Mouse (Mus musculus): ENCODE results near the gene Slc43a1.

Gene Slc43a1

GRCm38 (mm10) chr2:84868521-84868943 is 29.9 kb downstream of the Slc43a1 start:
- peak; percentile 79 for DNase-seq (ENCODE audit: low read depth)

DNA sequence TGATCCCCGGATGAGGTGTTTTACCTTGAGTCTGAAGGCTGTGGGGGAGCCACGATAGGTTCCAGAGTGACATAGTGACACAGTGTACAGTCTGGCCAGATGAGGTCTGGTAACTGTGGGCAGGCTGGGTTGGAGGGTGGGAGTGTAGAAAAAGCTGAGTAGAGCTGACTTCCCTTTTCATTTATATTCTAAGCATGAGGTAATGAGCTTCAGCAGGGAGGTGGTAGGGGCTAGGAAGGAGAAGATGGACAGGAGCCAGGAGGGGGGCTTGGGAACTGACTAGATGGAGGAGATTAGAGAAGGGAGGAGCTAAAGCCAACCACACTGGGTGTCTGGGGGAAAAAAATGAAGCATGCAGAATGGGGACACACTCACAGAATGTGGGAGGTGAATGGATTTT is 30.3 kb downstream of the Slc43a1 start:
- no peak for DNase-seq (ENCODE audit: low read depth)

- no peak for DNase-seq (ENCODE audit: low read depth)
Measured at GRCm38 (mm10) chr2:84870623-84871160, 32.0 kb downstream of the Slc43a1 start.

DNA sequence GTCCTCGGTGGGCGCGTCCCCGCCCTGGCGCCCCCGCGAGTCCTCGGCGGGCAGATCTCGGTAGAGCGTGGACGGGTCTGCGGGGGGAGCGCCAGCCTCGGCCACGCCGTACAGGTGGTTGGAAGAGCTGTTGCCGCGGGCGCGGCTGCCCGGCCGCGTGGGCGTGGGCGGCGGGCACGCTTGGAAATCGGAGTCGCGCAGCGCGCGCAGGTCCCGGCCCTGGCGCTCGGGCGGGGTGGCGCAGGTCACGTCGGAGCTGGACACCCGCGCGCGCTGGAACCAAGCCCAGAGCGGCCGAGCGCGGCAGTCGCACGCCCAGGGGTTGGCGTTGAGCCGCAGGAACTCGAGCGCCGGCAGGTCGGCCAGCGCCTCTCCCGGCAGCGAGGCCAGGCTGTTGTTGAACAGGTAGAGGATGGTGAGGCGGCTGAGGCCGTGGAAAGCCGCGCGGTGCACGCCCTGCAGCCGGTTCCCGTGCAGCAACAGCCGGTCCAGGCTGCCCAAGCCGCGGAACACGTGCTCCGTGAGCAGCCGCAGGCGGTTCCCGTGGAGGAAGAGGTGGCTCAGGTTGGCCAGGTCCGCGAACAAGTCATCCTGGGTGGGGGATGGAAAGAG is 33.6 kb downstream of the Slc43a1 start:
- no peak for DNase-seq (ENCODE audit: low read depth)

- no peak for DNase-seq (ENCODE audit: low read depth)
Measured at GRCm38 (mm10) chr2:84875842-84876241, 37.2 kb downstream of the Slc43a1 start.

DNA sequence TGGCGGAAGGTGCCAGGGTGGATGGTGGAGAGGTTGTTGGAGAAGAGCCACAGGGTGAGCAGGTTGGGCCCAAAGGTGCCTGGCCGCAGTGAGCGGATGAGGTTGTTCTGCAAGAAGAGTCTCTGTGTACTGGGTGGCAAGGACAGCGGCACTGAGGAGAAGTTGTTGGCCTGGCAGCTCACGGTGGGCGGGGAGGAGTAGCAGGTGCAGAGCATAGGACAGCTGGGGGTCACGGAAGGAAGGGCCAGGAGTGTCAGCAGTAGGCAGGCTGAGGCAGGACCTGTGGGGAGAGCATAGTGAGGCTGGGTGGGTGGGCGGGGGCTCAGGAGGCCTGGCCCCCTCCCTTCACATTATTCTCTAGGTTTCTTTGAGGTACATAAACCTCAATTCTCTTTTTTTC is 41.9 kb downstream of the Slc43a1 start:
- no peak for DNase-seq (ENCODE audit: low read depth)

- no peak for DNase-seq (ENCODE audit: low read depth)
Measured at GRCm38 (mm10) chr2:84882606-84883005, 44.0 kb downstream of the Slc43a1 start.

DNA sequence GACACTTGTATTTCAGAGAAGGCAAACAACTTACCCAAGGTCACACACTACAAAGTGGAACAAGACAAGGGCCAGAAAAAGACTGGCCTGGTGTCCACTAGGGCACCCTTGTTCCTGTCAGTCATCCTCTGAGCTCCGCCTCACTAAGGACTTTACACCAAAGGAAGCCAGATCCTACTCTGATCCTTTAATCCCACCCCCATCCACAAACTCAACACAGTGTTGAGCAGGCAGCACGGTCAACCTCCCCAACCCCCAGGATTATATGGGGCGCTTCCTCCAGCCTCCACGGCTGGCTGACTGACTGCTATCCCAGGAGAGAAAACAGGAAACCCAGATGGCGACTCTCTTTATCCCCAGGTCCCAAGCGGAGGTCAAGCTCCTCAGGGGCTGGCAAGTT is 44.4 kb downstream of the Slc43a1 start:
- no peak for DNase-seq (ENCODE audit: low read depth)

DNA sequence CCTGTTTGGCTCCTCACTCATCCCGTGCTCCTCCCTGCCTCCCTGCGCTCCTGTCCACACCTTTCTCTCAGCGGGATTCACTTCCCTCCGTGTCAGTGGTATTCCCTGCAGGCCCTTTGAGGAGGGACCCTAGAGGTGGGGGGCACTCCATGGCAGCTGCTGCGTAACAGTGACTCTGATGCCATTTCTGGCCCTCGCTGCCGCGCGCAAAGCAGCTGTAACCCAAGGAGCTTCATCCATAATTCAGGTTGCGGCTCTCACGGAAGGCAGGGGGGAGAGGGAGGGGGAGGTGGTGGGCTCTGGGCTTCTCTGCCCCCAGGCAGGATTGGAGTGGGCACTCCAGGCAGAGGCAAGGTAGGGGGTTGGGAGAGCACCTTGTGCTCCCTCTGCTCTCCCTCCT is 44.9 kb downstream of the Slc43a1 start:
- no peak for DNase-seq (ENCODE audit: low read depth)

DNA sequence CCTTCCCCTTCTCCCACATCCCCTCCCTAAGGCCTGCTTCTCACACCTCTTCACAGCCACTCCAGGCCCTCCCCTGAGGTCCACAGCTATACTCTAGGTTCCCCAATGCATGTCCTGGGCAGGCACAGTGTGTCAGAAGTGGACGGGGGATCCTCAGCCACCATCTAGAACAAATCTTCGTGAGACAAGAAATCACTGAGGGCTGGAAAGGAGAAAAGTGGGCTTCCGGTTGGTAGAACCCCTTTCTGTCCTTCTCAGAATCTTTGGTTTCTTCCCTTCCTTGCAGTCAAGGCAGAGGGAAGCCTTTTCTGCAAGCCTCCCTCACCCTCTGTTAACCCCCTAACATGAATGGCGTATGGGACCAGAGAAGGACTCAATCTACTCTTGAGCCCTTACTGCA is 45.3 kb downstream of the Slc43a1 start:
- DNase-seq (ENCODE audit: low read depth) = no peak

- no peak for DNase-seq (ENCODE audit: low read depth)
Measured at GRCm38 (mm10) chr2:84884611-84885010, 46.0 kb downstream of the Slc43a1 start.

- no peak for DNase-seq (ENCODE audit: low read depth)
Measured at GRCm38 (mm10) chr2:84885084-84886055, 46.7 kb downstream of the Slc43a1 start.

DNA sequence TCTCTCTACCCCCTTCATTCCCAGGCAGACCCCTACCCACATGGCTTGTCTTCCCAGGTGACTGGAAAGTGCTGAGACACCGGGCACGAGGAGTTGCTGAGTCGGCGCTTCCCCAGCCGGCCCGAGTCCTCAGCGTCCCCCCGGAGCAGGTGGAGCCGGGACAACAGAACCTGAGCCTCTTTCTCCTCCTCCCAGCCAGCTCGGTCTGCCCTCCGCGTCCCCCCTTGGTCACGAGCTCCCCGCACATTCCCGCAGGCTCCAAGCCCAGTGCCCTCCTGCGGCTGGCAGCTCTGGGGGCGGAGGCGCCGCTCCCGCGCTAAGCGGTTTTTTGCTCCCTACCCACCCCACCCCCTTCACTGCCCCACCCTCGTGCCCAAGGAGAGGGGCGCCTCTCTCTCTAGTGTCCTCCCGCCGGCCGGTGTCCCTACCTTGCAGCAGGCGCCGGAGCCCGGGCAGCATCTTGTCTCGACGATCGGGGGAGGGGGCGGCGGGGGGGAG is 47.6 kb downstream of the Slc43a1 start, which contains the start of gene Rtn4rl2:
TSS of gene Rtn4rl2 (minus strand) at position 477 of the 498 bp plus-strand sequence.
- no peak for DNase-seq (ENCODE audit: low read depth)

DNA sequence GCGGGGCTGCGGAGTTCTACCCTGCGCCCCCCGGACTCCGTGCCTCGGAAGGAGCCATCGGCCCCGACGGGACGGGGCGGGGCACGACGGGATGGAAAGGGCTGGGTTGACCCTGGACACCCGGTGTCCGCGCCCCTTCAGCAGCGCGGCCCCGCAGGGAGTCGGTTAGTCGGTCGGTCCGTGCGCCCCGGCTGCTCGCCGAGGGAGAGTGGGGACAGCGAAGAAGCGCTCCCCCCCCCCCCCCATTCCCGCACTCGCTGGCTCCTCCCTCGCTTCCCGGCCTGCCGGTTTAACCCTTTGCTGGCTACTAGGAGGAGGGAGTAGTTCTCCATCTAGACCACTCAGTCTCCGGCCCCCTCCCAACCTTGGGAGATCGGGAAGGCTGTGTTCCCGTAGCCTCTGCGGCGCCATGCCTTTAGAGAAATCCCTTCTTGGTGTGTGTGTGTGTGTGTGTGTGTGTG is 48.2 kb downstream of the Slc43a1 start:
- DNase-seq (ENCODE audit: low read depth) = no peak

- no peak for DNase-seq (ENCODE audit: low read depth)
Measured at GRCm38 (mm10) chr2:84887411-84888271, 49.0 kb downstream of the Slc43a1 start.

DNA sequence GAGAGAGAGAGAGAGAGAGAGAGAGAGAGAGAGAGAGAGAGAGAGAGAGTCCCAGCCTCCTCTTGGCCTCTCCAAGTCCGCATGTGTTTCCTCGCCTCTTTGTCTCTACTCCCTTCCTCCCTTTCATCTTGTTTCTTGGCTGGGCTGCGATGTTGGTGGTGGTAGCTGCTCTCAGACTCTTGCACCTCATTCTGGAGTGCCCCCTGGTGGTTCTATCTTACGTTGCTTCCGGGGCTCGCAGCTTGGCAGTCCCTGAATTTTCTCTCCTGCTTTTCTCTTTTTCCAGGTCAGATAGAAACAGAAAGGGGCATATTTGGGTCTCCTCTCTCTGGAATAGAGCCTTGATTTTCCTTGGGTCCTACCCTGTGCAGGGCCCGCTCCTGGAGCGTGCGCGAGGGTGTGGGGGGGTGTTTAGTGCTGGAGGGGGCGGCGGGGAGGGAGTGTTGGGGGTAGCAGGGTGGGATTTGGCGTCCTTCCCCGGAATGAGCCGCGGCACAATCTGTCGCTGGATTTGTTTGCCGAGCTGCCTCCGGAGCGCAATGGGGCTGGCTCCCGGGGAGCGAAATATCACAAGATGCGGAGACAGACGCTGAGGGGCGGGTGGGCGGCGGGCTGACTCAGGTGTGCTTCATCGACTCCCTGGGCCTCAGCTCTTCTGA is 50.1 kb downstream of the Slc43a1 start:
- peak; percentile 63 for DNase-seq (ENCODE audit: low read depth)

DNA sequence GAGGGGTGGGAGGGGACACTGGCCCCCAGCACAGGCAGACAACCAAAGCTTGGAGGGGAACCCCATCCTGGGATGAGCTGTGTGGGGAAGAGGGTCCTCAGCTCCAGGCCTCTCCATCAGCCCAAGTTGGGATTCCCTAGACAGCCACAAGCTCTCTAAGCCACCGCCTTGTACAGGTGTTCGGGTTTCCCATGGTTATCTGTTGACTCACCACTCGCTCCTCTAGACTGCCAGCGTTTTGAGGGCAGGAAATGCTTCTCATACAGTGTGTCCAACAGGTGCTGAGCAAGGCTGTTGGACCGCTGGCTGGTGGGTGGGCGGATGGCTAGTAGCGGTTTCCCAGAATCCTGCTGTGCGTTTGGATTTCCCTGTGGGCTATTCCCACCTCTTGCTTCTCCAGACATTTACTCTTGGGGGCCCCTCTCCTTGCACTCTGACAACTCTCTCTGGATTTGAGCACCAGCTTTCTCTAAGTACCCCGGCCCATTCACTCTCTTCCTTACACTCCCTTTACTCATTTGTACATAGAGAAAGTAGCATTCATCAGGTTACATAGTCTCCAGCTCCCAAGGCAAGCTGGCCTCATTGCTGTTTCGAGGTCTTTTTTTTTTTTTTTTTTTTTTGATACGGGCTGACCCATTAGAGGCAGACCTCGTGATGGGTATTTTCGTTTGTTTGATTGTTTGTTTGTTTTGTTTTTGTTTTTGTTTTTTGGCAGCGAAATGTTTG is 50.8 kb downstream of the Slc43a1 start:
- DNase-seq (ENCODE audit: low read depth) = no peak

DNA sequence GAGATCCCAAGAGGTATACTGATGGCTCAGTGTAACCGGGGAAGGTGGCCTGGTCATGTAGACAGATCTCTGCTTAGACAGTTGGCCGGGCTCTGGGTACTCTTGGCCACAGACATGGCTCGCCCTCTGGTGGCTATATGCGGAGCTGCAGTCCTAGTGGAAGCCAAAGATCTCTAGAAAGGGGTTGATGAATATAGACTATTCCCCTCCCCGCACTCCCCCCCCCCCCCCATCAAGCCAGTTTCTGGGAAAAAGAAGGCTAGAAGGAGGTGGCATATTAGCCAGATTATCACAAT is 51.3 kb downstream of the Slc43a1 start:
- DNase-seq (ENCODE audit: low read depth) = peak; percentile 63

GRCm38 (mm10) chr2:84893359-84893758 is 54.7 kb downstream of the Slc43a1 start:
- no peak for DNase-seq (ENCODE audit: low read depth)

- DNase-seq (ENCODE audit: low read depth) = no peak
Measured at GRCm38 (mm10) chr2:84895495-84896198, 57.0 kb downstream of the Slc43a1 start.
